Mouse (Mus musculus) stomach, embryonic 16.5 days (tissue): Measurements from ENCODE around the gene Dbndd2. TPM values are rescaled to one million over a fixed set of nuclear protein-coding genes. Genes with fewer than 3 reads are reported as not detected.

Experiments
- ATAC-seq: fragments of 200-750 bp; cut with Nextera tagmentation; 2 replicates; pipeline ENCODE4 v1.8.0; 2017; ENCODE audit warnings: moderate number of reproducible peaks, moderate TSS enrichment; ENCODE audit not compliant: insufficient read depth, low FRiP score
- H3K27ac ChIP-seq: fragments of 300-500 bp; sonication (generic); 2 replicates; pipeline ENCODE4 v1.5.1; 2014; ENCODE audit warnings: low read length
- H3K27me3 ChIP-seq: fragments of 300-500 bp; sonication (generic); 2 replicates; pipeline ENCODE4 v1.6.1; 2014; ENCODE audit warnings: low read length, control low read depth, mixed read lengths; ENCODE audit not compliant: control insufficient read depth, insufficient read depth
- H3K36me3 ChIP-seq: fragments of 300-500 bp; sonication (generic); 2 replicates; pipeline ENCODE4 v1.6.1; 2014; ENCODE audit warnings: low read length; ENCODE audit not compliant: control insufficient read depth, insufficient read depth
- H3K4me1 ChIP-seq: fragments of 300-500 bp; sonication (generic); 2 replicates; pipeline ENCODE4 v1.6.1; 2014; ENCODE audit warnings: low read length, control low read depth, mixed read lengths; ENCODE audit not compliant: control insufficient read depth, insufficient read depth
- H3K4me2 ChIP-seq: fragments of 300-500 bp; sonication (generic); 2 replicates; pipeline ENCODE4 v1.6.1; 2014; ENCODE audit warnings: low read depth, low read length, mixed read lengths
- H3K4me3 ChIP-seq: fragments of 300-500 bp; sonication (generic); replicated peaks from 2 replicates; pipeline ENCODE4 v1.5.1; 2014; ENCODE audit warnings: mild to moderate bottlenecking, low read length
- H3K9ac ChIP-seq: fragments of 300-500 bp; sonication (generic); 2 replicates; pipeline ENCODE4 v1.6.1; 2014; ENCODE audit warnings: low read length
- H3K9me3 ChIP-seq: fragments of 300-500 bp; sonication (generic); replicated peaks from 2 replicates; pipeline ENCODE4 v1.6.1; 2016; ENCODE audit warnings: low read length, control low read depth; ENCODE audit not compliant: control insufficient read depth
- WGBS: fragments of 180-500 bp; shearing (Covaris S2); extraction: QIAGEN DNeasy Blood & Tissue Kit; methylation state at CpG from one replicate; pipeline ENCODE4 v1.1.7; 2014; 5-methylcytosine and 5-hydroxymethylcytosine counted together
- polyA plus RNA-seq: library from polyadenylated mRNA; unstranded; fragments of >200 nt; fragmentation: Nextera tagmentation; extraction: Ambion mirVana; gene quantifications from 2 replicates; pipeline ENCODE4 v1.2.1, GENCODE M21; 2015

Gene Dbndd2
- polyA plus RNA-seq: 12.1 and 21.3 TPM in 2 replicates

DNA sequence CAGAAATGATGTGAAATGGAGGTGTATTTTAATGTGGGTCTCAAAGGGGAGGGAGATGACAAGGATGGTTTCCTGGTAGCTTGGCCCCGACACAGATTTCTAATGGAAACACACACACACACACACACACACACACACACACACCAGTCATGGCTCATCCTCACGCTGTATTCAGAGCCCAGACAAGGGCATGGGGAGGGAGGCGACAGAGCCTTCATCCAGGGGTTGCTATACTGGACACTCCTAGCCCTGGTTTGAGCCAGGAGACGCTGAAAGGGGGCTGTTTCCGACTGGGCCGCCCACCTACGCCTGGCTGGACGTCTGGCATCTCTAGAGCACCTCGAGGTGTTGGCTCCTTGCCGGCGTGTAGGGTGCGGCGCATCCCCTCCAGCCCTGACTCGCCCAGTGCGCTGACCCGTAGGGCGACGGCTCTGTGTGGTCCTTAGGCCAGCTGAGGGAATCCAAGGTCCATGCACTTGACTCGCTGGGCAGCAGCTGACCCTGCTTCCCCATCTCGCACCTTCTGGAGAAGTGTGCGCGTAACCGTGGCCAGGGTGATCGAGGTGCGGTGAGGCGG lies at the start of gene Dbndd2:
Gene Dbndd2 (plus strand): TSS at position 426 of the 577 bp plus-strand sequence.
- H3K4me2 ChIP-seq: peak within 1 kb of the TSS; percentile 97
- 3% methylated on average over 26 of the region's 26 CpGs for WGBS
- peaks cover 9% of the 10 kb centered on the region for H3K4me1 ChIP-seq
- no peak for ATAC-seq
- no peaks in the 10 kb centered on the region for H3K27me3 ChIP-seq
- no peaks in the 10 kb centered on the region for H3K36me3 ChIP-seq
- H3K9ac ChIP-seq: peak within 1 kb of the TSS; percentile 81
- H3K27ac ChIP-seq: no peak within 1 kb of the TSS
- no peaks in the 10 kb centered on the region for H3K9me3 ChIP-seq
- peak within 1 kb of the TSS; percentile 77 for H3K4me3 ChIP-seq

DNA sequence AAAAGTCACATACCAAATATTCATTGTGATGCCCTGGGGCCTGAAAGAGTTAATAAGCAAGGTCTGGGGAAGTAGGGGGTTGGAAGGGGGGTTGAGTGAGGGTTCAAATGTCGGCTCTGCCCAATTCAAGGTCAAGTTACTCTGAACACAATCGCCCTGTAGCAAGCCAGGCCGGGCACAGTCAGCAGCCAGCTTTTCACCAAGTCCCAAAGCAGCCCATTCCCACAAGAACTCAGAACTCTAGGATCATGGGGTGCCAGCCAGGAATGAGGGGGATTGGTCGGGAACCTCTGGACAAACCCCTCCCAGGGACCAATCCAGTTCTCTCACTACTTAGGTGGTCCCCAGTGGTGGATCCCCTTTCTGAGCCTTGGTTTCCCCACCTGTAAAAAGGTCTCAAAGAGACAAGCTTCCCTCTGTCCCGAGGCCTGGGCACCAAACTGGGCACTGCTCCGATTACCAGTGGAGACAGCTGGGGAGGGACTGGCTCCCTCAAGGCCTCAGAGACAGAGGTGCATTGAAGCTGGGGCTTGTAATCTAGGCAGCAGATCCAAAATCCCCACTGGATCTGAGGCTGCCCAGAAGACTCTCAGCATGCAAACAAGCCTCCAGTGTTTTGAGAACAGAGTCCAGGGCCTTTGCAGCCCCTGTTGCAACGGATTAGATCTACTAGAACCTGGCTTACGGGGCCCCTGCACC lies 49.5 kb upstream of the Dbndd2 start:
- Histone ChIP-seq H3K9me3 (no peaks in the 10 kb centered on the region), H3K27ac (peak overlapping the region; percentile 91), H3K9ac (peak overlapping the region; percentile 50), H3K27me3 (no peaks in the 10 kb centered on the region), H3K4me3 (0 out of 2 replicates have a peak overlapping the region, but pooled peaks have one; percentile 12), H3K36me3 (no peaks in the 10 kb centered on the region), H3K4me2 (peak overlapping the region; percentile 46), H3K4me1 (peaks cover 86% of the 10 kb centered on the region)
- ATAC-seq: no peak
- WGBS: 24% methylated on average over 8 of the region's 8 CpGs

GRCm38 (mm10) chr2:164436961-164437360 lies 48.9 kb upstream of the Dbndd2 start:
- Histone ChIP-seq H3K9me3 (no peaks in the 10 kb centered on the region), H3K4me3 (no peak overlapping the region), H3K4me2 (peak overlapping the region; percentile 46), H3K27me3 (no peaks in the 10 kb centered on the region), H3K27ac (peak overlapping the region; percentile 91), H3K9ac (peak overlapping the region; percentile 50; the same call in 1 of the 2 replicates), H3K4me1 (peaks cover 86% of the 10 kb centered on the region), H3K36me3 (no peaks in the 10 kb centered on the region)
- WGBS: 40% methylated on average over 3 of the region's 3 CpGs
- ATAC-seq: peak; percentile 26; the same call in 1 of the 2 replicates

GRCm38 (mm10) chr2:164437710-164438109 lies 48.2 kb upstream of the Dbndd2 start:
- Histone ChIP-seq H3K4me1 (peaks cover 80% of the 10 kb centered on the region), H3K27ac (peak overlapping the region; percentile 91), H3K9ac (peak overlapping the region; percentile 8; the same call in 1 of the 2 replicates), H3K4me3 (peak overlapping the region; percentile 12), H3K36me3 (no peaks in the 10 kb centered on the region), H3K9me3 (no peaks in the 10 kb centered on the region), H3K27me3 (no peaks in the 10 kb centered on the region), H3K4me2 (peak overlapping the region; percentile 46)
- WGBS: 45% methylated on average over 6 of the region's 6 CpGs
- ATAC-seq: no peak

GRCm38 (mm10) chr2:164438257-164438656 lies 47.6 kb upstream of the Dbndd2 start:
- no peaks in the 10 kb centered on the region for H3K27me3 ChIP-seq
- no peak overlapping the region; the same call in 1 of the 2 replicates for H3K4me3 ChIP-seq
- no peak overlapping the region for H3K9ac ChIP-seq
- H3K9me3 ChIP-seq: no peaks in the 10 kb centered on the region
- peak; percentile 41 for ATAC-seq
- 39% methylated on average over 8 of the region's 8 CpGs for WGBS
- H3K4me2 ChIP-seq: peak overlapping the region; percentile 60; the same call in 1 of the 2 replicates
- peak overlapping the region; percentile 91 for H3K27ac ChIP-seq
- H3K36me3 ChIP-seq: no peaks in the 10 kb centered on the region
- peaks cover 75% of the 10 kb centered on the region for H3K4me1 ChIP-seq

DNA sequence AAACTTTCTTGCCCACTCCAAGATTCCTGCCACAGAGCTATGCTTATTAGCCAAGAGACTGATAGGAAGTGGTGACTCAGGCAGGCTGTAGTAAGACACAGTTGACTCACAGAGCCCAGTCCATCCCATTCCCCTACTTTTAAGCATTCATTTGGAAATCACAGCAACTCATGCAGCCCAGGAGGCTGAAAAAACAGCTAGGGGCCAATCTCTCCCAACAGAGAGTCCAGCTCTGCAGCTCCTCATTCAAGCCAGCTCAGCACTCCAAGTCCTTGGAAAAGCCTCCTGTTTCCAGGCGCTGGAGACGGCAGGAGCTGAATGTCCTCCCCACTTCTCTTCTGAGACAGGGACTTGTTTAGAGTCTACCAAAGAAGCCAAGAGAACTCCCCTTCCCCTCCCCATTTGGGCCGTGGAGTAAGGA lies 46.9 kb upstream of the Dbndd2 start:
- H3K9ac ChIP-seq: no peak overlapping the region
- H3K4me3 ChIP-seq: no peak overlapping the region; the same call in 1 of the 2 replicates
- H3K27me3 ChIP-seq: no peaks in the 10 kb centered on the region
- H3K4me2 ChIP-seq: peak overlapping the region; percentile 60
- no peaks in the 10 kb centered on the region for H3K36me3 ChIP-seq
- 54% methylated on average over 3 of the region's 3 CpGs for WGBS
- no peak for ATAC-seq
- H3K4me1 ChIP-seq: peaks cover 71% of the 10 kb centered on the region
- no peaks in the 10 kb centered on the region for H3K9me3 ChIP-seq
- H3K27ac ChIP-seq: peak overlapping the region; percentile 58

DNA sequence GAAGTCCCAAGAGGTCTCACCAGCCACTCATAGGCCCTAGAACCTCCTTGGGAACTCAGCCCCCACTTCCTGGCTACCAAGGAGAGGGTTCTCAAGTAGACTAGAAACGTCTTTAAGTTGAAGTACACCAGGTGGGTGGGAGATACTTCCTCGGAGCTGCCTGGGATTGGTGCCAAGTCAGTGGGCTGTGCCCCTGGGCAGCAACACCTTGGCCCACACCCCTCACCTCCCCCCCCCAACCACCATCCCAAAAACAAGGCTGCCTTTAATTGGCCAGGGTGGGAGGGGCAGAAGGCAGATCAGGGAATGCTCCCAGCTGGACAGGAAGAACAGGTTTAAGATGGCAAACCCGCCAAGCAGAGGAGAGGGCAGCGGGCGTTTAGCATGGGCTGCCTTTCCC lies 45.6 kb upstream of the Dbndd2 start:
- Histone ChIP-seq H3K4me3 (peak overlapping the region; percentile 70), H3K27ac (peak overlapping the region; percentile 86), H3K27me3 (no peaks in the 10 kb centered on the region), H3K4me2 (peak overlapping the region; percentile 60), H3K9ac (no peak overlapping the region), H3K4me1 (peaks cover 59% of the 10 kb centered on the region), H3K36me3 (no peaks in the 10 kb centered on the region), H3K9me3 (no peaks in the 10 kb centered on the region)
- WGBS: 45% methylated on average over 5 of the region's 5 CpGs
- ATAC-seq: no peak

GRCm38 (mm10) chr2:164441155-164441554 lies 44.8 kb upstream of the Dbndd2 start:
- Histone ChIP-seq H3K27ac (peak overlapping the region; percentile 86), H3K9me3 (no peaks in the 10 kb centered on the region), H3K9ac (peak overlapping the region; percentile 81), H3K36me3 (no peaks in the 10 kb centered on the region), H3K4me3 (peak overlapping the region; percentile 70), H3K27me3 (no peaks in the 10 kb centered on the region), H3K4me2 (peak overlapping the region; percentile 60), H3K4me1 (peaks cover 51% of the 10 kb centered on the region)
- WGBS: 39% methylated on average over 8 of the region's 8 CpGs
- no peak for ATAC-seq

GRCm38 (mm10) chr2:164441731-164442130 lies 44.2 kb upstream of the Dbndd2 start:
- ATAC-seq: no peak
- Histone ChIP-seq H3K9ac (peak overlapping the region; percentile 81), H3K27ac (peak overlapping the region; percentile 86), H3K4me1 (peaks cover 46% of the 10 kb centered on the region), H3K27me3 (no peaks in the 10 kb centered on the region), H3K9me3 (no peaks in the 10 kb centered on the region), H3K4me3 (peak overlapping the region; percentile 70), H3K4me2 (peak overlapping the region; percentile 60), H3K36me3 (no peaks in the 10 kb centered on the region)
- WGBS: 30% methylated on average over 7 of the region's 7 CpGs
